Mouse (Mus musculus) frontal cortex, adult 2 months (tissue): ENCODE results near the gene Sept10. TPM values are rescaled to one million over a fixed set of nuclear protein-coding genes. Genes with fewer than 3 reads are reported as not detected.
"Not testable (repeated sequence)": the region's sequence is repeated elsewhere in the genome, so short reads cannot be mapped to it uniquely, and the experiment has no call there.

Experiments
- DNase-seq, 2 experiments: peaks; one replicate each; pipeline ENCODE4 v3.0.0; 2022; ENCODE audit warnings: low spot score in 1 of 2; ENCODE audit errors: extremely low spot score in 1 of 2
- polyA plus RNA-seq: library from polyadenylated mRNA; depleted of rRNA; stranded (reverse); fragments of >200 nt; gene quantifications from 2 replicates; pipeline ENCODE4 v1.2.3, GENCODE M21; 2012

Sept10 gene
- polyA plus RNA-seq, 1 experiment, result 9.6 TPM

DNA sequence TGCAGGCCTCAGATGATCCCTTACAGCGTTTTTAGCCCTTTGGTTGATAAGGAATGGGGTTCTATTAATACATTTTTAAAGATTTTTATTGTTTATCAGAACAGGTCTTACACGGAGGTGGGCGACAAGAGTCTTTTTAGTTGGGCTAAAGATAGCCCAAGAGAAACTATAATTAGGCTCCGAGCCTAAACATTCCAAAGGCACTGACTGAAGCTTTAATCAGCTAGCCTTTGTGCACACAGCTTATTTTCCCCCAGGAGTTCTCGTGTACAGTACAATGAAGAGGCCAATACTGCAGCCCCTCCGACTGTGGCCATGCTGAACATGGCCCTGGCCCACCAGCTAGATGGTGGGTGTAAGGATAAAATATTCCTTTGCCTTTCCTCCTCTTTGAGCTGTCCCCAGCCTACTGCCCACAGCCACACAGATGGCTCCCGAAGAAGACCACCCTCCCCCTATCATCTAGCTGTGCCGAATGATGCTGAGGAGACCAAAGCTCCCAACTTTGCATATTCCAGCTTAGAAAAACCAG, 88.1 kb downstream of the Sept10 start:
- DNase-seq, result no peak

DNA sequence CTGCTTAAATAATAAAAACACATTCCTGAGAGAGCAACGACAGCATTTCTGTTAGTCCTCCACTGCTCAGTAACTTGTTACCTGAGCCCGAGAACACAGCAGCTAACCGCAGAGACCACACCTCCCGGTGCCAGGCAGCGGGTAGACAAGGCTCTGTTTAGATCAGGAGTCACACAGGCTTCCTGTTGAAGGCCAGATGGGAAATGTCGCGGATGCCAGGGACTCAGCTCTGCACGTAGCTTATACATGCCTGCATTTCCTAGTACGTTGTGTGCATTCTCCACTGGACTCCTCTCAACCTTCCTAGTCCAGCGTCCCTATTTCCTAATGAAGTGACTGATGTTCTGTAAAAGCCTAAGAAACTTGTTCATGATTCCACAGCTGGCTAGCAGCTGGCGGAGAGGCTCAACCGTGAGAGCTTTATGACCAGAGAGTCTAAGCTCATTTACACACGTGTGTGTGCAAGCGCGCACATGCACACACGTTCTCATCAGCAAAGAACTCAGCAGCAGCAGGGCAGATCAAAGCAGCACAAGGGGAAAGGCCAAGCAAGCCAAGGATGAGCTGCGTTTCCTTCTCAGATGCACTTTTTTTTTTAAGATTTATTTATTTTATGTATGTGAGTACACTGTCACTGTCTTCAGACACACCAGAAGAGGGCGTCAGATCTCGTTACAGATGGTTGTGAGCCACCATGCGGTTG, 89.6 kb downstream of the Sept10 start:
- no peak for DNase-seq

- peak; percentile 57 to 71 for DNase-seq
These were observed 94.0 kb downstream of the Sept10 start for GRCm38 (mm10) chr10:59127637-59128036.

GRCm38 (mm10) chr10:59125497-59125896, 96.2 kb downstream of the Sept10 start:
- DNase-seq, result no peak

- DNase-seq, result no peak
These were observed 101.8 kb downstream of the Sept10 start for GRCm38 (mm10) chr10:59119811-59120210.

DNA sequence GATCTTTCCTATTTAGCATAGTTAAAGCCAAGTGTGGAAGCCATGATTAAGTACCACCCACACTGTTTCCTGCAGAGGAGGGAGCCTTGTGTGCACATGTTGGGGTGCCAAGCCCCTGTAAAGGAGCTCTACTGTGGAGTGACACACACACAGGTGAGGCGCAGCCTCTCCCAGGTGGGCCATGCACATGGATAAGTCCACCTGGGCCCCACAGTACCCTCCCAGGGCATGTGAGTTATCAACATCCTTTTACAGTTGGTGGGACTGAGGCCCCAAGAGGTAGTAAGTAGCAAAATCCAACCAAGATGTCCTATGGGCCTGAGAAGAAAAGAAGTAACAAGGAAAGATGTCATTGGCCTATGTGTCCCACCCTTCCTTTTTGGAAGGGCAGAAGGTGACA, 102.6 kb downstream of the Sept10 start:
- no peak for DNase-seq

GRCm38 (mm10) chr10:59117555-59117954, 104.1 kb downstream of the Sept10 start:
- no peak for DNase-seq

DNA sequence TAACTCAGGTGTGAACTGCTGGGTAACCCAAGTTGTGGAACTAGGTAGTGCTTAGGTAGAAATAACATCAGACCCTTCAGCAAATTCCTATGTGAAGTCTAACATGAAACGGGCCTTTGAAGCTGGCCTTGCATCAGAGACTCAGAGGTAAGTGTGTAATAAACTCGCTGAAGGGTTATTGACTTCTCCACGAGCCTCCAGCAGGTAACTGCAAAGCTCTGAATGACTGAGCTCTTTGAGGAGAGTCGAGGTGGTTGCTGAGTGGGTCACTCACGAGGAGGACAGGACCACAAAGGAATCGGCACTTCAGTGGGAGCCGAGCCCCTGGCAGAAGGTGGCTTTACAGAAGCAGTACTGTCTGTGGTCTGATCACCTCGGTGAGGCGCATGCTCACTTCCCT, 105.3 kb downstream of the Sept10 start:
- DNase-seq, result no peak

DNA sequence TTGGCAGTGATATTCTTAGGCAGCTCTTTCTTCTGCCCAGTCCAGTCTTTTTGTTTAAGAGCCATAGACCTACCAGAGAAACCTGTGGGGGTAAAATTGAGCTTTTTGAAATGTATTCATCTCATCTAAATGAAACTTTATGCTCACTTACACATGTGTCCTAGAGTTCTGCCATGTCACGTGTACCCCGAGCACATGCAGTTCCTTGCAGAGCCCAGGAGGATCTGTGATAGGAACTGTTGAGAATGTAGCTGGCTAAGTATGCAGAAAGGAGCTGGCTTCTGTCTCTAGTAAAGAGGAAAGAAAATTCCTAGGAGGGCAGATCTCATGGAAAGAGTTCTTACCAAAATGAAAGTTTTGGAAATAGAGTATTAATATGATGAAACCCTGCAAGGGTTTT, 106.0 kb downstream of the Sept10 start:
- peak in 1 of 2 experiments; percentile 50 for DNase-seq

GRCm38 (mm10) chr10:59114535-59115291, 106.9 kb downstream of the Sept10 start:
- peak; percentile 84 to 87 for DNase-seq

DNA sequence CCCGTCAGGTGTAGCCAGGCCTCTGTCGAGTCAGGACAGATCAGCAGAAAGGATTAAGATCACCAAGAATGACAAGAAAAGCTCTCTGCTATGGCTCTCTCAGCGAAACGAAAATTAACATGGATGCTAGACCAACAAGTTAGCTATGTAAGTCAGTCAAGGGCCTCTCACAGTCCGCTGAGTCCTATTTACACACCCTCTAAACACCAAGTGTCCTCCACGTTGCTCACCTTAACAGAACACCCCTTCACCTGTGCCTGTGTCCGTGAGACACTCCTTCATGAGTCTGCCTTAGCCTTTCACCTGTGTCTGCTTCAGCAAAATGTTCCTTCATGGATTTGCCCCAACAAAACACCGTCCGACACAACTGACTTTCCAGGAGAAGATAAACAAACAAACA, 108.3 kb downstream of the Sept10 start:
- no peak for DNase-seq

GRCm38 (mm10) chr10:59112755-59113154, 108.9 kb downstream of the Sept10 start:
- DNase-seq, result no peak

GRCm38 (mm10) chr10:59110386-59110785, 111.3 kb downstream of the Sept10 start:
- peak in 1 of 2 experiments; percentile 38 for DNase-seq

- peak; percentile 54 to 91 for DNase-seq
These were observed 112.6 kb downstream of the Sept10 start for GRCm38 (mm10) chr10:59109015-59109414.

DNA sequence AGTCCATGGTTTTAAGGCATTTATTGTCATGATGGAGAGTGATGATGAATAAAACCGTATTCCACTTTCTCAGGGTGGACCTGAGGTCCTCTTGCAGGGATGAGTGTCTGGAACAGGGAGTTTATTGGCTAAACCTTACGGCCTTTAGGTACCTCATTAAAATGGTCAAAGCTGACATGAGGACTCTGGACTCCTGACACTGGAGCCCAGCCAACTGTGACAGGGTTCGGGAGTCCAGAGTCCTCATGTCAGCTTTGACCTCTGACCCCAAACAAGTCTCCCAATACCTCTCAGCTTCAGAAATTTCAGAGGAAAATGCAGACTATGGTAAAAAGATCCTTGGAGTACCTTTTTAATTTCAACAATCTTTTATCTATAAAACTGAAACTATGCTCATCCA, 115.0 kb downstream of the Sept10 start:
- no peak for DNase-seq

GRCm38 (mm10) chr10:59105885-59106284, 115.8 kb downstream of the Sept10 start:
- DNase-seq, result no peak

DNA sequence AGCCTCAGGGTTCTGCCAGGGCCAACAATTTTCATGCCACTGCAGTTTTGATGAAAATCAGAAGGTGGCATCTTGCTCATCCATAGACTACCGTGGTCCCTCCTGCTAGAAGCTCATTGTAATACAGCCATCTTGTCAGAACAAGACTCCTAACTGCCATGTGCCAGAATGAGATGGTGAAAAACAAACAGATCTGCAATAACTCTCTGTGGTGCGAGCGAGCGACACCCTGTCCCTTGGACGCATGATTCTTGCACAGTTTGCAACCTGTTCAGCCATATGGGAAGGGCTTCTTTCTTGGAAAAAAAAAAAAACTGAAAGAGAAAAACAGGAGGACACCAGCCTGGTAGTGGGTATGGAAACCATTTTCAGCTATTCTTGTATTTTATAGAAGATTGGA, 117.0 kb downstream of the Sept10 start:
- no peak for DNase-seq

- DNase-seq, result not testable (repeated sequence)
These were observed 118.6 kb downstream of the Sept10 start for GRCm38 (mm10) chr10:59103076-59103475.

DNA sequence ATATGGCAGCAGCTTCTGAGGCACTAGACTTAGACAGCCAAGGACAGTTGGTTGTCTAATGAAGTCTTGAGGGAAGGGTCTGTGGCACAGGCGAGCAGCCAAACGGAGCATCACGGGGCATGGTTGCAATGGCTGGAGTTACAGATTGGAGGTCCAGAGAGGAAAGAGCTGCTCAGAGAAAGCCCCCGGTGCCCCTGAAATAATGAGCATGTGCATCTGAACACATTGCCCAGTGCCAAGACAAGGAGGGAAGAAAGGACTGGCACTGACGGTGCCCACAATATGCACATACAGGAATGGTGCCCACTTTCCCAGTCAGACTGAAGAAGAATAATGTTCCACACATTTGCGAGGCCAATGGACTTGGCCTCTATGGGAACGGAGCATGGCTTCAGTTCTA, 129.7 kb downstream of the Sept10 start:
- no peak for DNase-seq
